Mouse (Mus musculus): ENCODE results near the gene Krt33b. TPM values are rescaled to one million over a fixed set of nuclear protein-coding genes. Genes with fewer than 3 reads are reported as not detected.

Gene Krt33b
- polyA plus RNA-seq, 1 experiment from 2014 or later: 0.09 TPM

DNA sequence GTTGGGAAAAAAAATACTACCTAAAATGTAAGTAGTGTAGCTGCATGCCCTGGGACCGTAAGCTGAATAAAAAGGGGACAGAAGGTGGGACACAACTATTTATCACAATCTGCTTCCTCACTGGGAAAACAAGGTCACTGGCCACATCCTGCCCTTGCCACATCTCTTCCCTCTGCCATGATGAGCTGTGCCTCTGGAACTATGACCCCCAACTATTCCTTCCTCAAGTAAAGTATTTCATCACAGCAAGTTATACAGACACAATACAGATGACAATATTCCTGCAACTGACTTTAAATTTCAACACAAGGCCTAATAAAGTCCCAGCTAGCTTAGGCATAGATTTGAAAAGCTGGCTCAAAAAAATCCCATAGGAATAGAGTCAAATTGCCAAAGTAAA, 10.2 kb downstream of the Krt33b start:
- no peak for ATAC-seq
- Histone ChIP-seq H3K4me1 (replicated peaks) (no peaks in the 10 kb centered on the region), H3K4me3 (replicated peaks) (no peak overlapping the region), H3K27ac (no peak overlapping the region), H3K9me3 (no peaks in the 10 kb centered on the region), H3K9ac (no peak overlapping the region), H3K4me2 (replicated peaks) (no peak overlapping the region), H3K27me3 (replicated peaks) (no peaks in the 10 kb centered on the region), H3K36me3 (no peaks in the 10 kb centered on the region)
- 82% methylated on average over 1 of the region's 1 CpGs for WGBS

- H3K4me3 ChIP-seq (replicated peaks): no peak within 1 kb of the TSS
- no peak for ATAC-seq
- 71% methylated on average over 4 of the region's 4 CpGs for WGBS
- H3K27ac ChIP-seq: no peak within 1 kb of the TSS
- no peaks in the 10 kb centered on the region for H3K9me3 ChIP-seq
- H3K4me2 ChIP-seq (replicated peaks): no peak within 1 kb of the TSS
- no peaks in the 10 kb centered on the region for H3K36me3 ChIP-seq
- no peaks in the 10 kb centered on the region for H3K4me1 ChIP-seq (replicated peaks)
- H3K9ac ChIP-seq: no peak within 1 kb of the TSS
- H3K27me3 ChIP-seq (replicated peaks): no peaks in the 10 kb centered on the region
These were observed 13.6 kb downstream of the Krt33b start, which contains the start of gene Krt33a for GRCm38 (mm10) chr11:100016112-100016511. Gene Krt33a (minus strand): TSS chr11:100016212.

DNA sequence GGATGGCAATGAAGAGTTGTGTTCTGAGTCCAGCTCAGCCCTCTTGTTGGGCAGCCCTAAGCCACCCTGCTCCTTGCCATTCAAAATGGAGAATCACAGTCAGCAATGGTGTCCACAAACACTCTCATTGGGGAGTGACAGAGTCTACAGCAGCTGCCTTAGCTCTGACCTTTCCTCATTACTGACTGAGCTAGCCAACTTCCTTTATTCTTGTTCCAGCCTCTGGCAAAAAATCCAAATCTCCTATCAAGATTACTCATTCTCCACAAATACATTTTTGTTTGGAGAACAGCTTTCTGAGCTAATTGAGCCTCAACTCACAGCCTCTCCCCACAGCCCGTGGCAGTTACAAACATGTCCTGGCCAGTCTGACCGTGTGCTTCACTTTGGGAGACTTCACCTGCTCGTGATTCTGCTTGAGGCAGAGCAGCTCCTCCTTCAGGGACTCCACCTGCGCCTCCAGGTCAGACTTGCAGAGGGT, 15.9 kb downstream of the Krt33b start:
- Histone ChIP-seq H3K4me1 (replicated peaks) (no peaks in the 10 kb centered on the region), H3K9me3 (no peaks in the 10 kb centered on the region), H3K36me3 (no peaks in the 10 kb centered on the region), H3K4me3 (replicated peaks) (no peak overlapping the region), H3K4me2 (replicated peaks) (no peak overlapping the region), H3K9ac (no peak overlapping the region), H3K27ac (no peak overlapping the region), H3K27me3 (replicated peaks) (no peaks in the 10 kb centered on the region)
- 46% methylated on average over 4 of the region's 4 CpGs for WGBS
- ATAC-seq: no peak

- Histone ChIP-seq H3K9me3 (no peaks in the 10 kb centered on the region), H3K27ac (no peak overlapping the region), H3K9ac (no peak overlapping the region), H3K27me3 (replicated peaks) (no peaks in the 10 kb centered on the region), H3K36me3 (no peaks in the 10 kb centered on the region), H3K4me2 (replicated peaks) (no peak overlapping the region), H3K4me3 (replicated peaks) (no peak overlapping the region), H3K4me1 (replicated peaks) (no peaks in the 10 kb centered on the region)
- no peak for ATAC-seq
- WGBS: 69% methylated on average over 5 of the region's 5 CpGs
These were observed 19.0 kb downstream of the Krt33b start for GRCm38 (mm10) chr11:100010682-100011081.

- Histone ChIP-seq H3K9me3 (no peaks in the 10 kb centered on the region), H3K4me3 (replicated peaks) (no peak overlapping the region), H3K27ac (no peak overlapping the region), H3K9ac (no peak overlapping the region), H3K27me3 (replicated peaks) (no peaks in the 10 kb centered on the region), H3K4me2 (replicated peaks) (no peak overlapping the region), H3K36me3 (no peaks in the 10 kb centered on the region), H3K4me1 (replicated peaks) (no peaks in the 10 kb centered on the region)
- ATAC-seq: no peak
- WGBS: 91% methylated on average over 5 of the region's 5 CpGs
These were observed 21.3 kb downstream of the Krt33b start for GRCm38 (mm10) chr11:100008336-100008735.

GRCm38 (mm10) chr11:100006624-100007023, 23.0 kb downstream of the Krt33b start:
- 60% methylated on average over 3 of the region's 3 CpGs for WGBS
- no peak overlapping the region for H3K4me3 ChIP-seq (replicated peaks)
- no peak for ATAC-seq
- no peak overlapping the region for H3K4me2 ChIP-seq (replicated peaks)
- H3K27ac ChIP-seq: no peak overlapping the region
- H3K27me3 ChIP-seq (replicated peaks): no peaks in the 10 kb centered on the region
- H3K9ac ChIP-seq: no peak overlapping the region
- no peaks in the 10 kb centered on the region for H3K36me3 ChIP-seq
- H3K4me1 ChIP-seq (replicated peaks): no peaks in the 10 kb centered on the region
- H3K9me3 ChIP-seq: no peaks in the 10 kb centered on the region

- Histone ChIP-seq H3K4me1 (replicated peaks) (no peaks in the 10 kb centered on the region), H3K27me3 (replicated peaks) (no peaks in the 10 kb centered on the region), H3K9ac (no peak overlapping the region), H3K4me2 (replicated peaks) (no peak overlapping the region), H3K36me3 (no peaks in the 10 kb centered on the region), H3K4me3 (replicated peaks) (no peak overlapping the region), H3K9me3 (no peaks in the 10 kb centered on the region), H3K27ac (no peak overlapping the region)
- no peak for ATAC-seq
- WGBS: 78% methylated on average over 8 of the region's 8 CpGs
These were observed 23.8 kb downstream of the Krt33b start for GRCm38 (mm10) chr11:100005905-100006304.

DNA sequence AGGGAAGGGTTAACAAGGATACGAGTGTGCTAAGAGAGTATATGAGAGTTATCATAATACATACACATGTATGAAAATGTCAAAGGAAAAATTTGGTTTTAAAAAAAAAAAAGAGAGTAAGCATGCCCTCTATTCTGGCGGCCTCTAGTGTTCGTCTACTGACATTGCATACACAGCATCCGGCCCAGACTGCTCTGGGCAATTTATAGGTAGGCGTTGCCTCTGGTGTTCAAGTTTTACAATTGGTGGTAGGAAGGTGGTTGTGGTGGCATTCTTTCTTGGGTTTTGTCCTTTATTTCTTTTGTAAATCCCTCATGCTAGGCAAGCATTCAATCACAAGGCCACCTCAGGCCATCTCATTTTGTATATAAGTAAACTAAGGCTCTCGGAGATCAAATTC, 24.8 kb downstream of the Krt33b start:
- Histone ChIP-seq H3K4me1 (replicated peaks) (no peaks in the 10 kb centered on the region), H3K27ac (no peak overlapping the region), H3K36me3 (no peaks in the 10 kb centered on the region), H3K9me3 (no peaks in the 10 kb centered on the region), H3K4me2 (replicated peaks) (no peak overlapping the region), H3K27me3 (replicated peaks) (no peaks in the 10 kb centered on the region), H3K9ac (no peak overlapping the region), H3K4me3 (replicated peaks) (no peak overlapping the region)
- no peak for ATAC-seq
- WGBS: 21% methylated on average over 6 of the region's 6 CpGs

DNA sequence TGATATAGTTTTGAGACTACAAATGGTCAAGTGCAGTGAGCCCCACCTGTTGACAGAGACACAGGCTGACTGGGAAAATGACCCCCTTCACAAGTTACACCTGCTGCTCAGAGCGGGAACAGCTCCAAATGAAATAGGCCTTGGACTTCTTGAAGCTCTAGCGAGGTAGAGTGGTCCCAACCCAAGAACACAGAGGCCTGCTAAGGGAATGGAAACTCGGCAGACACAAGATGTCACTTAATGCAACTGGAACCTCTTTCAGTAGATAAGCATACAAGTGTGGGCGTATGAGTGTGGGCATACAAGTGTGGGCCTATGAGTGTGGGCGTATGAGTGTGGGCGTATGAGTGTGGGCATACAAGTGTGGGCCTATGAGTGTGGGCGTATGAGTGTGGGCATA, 30.6 kb downstream of the Krt33b start:
- Histone ChIP-seq H3K27me3 (replicated peaks) (0 out of 2 replicates have a peak, but pooled peaks cover 3% of the 10 kb centered on the region), H3K9me3 (no peaks in the 10 kb centered on the region), H3K9ac (no peak overlapping the region), H3K4me2 (replicated peaks) (no peak overlapping the region), H3K36me3 (no peaks in the 10 kb centered on the region), H3K4me1 (replicated peaks) (no peaks in the 10 kb centered on the region), H3K27ac (no peak overlapping the region), H3K4me3 (replicated peaks) (no peak overlapping the region)
- ATAC-seq: no peak
- 91% methylated on average over 7 of the region's 7 CpGs for WGBS

DNA sequence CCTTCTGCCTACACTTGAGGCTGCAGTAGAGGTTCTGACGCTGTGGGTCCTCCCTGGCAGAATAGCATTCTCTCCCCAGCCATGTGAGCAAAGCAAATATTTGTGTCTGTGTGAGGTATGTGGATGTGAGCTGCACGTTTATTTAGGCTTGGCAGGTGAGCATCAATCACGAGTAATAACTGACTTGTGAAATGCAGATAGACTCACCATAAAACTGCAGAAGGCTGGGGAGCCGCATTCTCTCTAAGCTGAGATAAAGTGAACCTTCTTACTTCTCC, 35.3 kb downstream of the Krt33b start:
- Histone ChIP-seq H3K27ac (no peak overlapping the region), H3K4me2 (replicated peaks) (no peak overlapping the region), H3K36me3 (no peaks in the 10 kb centered on the region), H3K9ac (no peak overlapping the region), H3K4me3 (replicated peaks) (no peak overlapping the region), H3K27me3 (replicated peaks) (0 out of 2 replicates have a peak, but pooled peaks cover 3% of the 10 kb centered on the region), H3K9me3 (no peaks in the 10 kb centered on the region), H3K4me1 (replicated peaks) (no peaks in the 10 kb centered on the region)
- 25% methylated on average over 4 of the region's 4 CpGs for WGBS
- ATAC-seq: no peak

DNA sequence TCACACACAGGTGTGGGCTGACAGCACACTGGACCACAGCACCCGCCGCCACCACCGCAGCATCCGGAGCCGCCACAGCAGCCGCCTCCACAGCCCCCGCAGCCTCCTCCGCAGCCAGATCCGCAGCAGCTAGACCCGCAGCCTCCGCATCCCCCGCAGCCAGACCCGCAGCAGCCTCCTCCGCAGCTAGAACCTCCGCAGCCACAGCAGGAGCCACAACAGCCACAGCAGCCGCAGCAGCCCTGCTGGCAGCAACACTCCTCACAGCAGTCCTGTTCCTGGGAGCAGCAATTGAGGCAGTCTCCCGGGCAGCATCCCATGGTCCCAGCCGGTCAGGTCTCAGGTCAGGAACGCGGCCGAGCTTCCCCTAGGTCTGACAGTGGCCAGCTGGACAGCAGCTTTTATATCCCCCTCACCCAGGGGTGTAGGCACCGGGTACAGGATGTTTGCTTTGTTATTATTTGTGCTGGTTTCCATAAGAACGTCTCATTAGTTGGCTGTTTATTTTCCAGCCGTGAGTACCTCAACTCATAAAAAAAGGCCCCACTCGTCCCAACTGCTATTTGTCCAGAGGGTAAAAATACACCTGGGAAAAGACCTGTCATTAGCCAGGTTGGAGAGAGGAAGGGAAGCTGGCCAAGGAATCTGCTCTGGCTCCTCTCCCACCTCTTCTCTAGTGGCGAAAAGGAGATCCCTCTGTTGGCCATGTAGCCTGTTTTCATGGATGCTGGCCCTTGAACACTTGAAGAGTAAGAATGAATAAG, 35.9 kb downstream of the Krt33b start, which contains the start of gene Krtap17-1:
Gene Krtap17-1 (minus strand): TSS at position 375 of the 764 bp plus-strand sequence.
- Histone ChIP-seq H3K4me1 (replicated peaks) (no peaks in the 10 kb centered on the region), H3K9me3 (no peaks in the 10 kb centered on the region), H3K27ac (no peak within 1 kb of the TSS), H3K36me3 (no peaks in the 10 kb centered on the region), H3K4me3 (replicated peaks) (no peak within 1 kb of the TSS), H3K9ac (no peak within 1 kb of the TSS), H3K27me3 (replicated peaks) (0 out of 2 replicates have a peak, but pooled peaks cover 3% of the 10 kb centered on the region), H3K4me2 (replicated peaks) (peak within 1 kb of the TSS; percentile 17; the same call in 1 of the 2 replicates)
- ATAC-seq: no peak
- WGBS: 12% methylated on average over 26 of the region's 26 CpGs

- Histone ChIP-seq H3K4me1 (replicated peaks) (no peaks in the 10 kb centered on the region), H3K9ac (no peak overlapping the region), H3K36me3 (no peaks in the 10 kb centered on the region), H3K9me3 (no peaks in the 10 kb centered on the region), H3K4me2 (replicated peaks) (no peak overlapping the region), H3K27me3 (replicated peaks) (0 out of 2 replicates have a peak, but pooled peaks cover 3% of the 10 kb centered on the region), H3K4me3 (replicated peaks) (no peak overlapping the region), H3K27ac (no peak overlapping the region)
- ATAC-seq: no peak
- WGBS: 71% methylated on average over 3 of the region's 3 CpGs
These were observed 39.1 kb downstream of the Krt33b start for GRCm38 (mm10) chr11:99990571-99990970.

DNA sequence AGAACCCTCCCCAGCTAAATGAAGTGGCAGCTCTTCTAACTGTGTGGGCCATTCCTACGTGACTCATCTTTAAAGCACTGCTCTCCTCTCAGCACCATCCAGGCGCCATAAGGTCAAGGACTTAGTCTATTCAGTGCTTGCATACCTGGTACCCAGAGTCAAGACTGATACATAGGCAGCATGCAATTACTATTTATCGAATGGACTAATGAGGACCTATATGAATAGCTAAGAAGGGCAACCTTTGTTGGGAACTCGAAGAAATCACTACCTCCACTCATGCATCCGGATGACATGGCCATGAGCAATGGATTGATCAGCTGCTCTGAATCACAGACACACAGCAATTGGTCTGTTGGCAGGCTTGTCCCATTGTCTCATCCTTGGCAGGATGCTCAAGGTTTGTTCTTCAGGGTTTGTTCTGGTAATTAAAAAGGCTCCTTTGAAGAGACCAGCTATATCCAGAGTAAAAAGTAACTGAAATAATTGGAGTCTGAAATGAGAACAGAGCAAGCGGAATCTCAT, 39.7 kb downstream of the Krt33b start:
- ATAC-seq: no peak

More for the DNA sequence above, 39.7 kb downstream of the Krt33b start:
- no peak overlapping the region for H3K4me3 ChIP-seq (replicated peaks)
- no peaks in the 10 kb centered on the region for H3K4me1 ChIP-seq (replicated peaks)
- no peak overlapping the region for H3K27ac ChIP-seq
- H3K9me3 ChIP-seq: no peaks in the 10 kb centered on the region
- no peak overlapping the region for H3K4me2 ChIP-seq (replicated peaks)
- no peak overlapping the region for H3K9ac ChIP-seq
- 0 out of 2 replicates have a peak, but pooled peaks cover 3% of the 10 kb centered on the region for H3K27me3 ChIP-seq (replicated peaks)
- H3K36me3 ChIP-seq: no peaks in the 10 kb centered on the region
- 84% methylated on average over 6 of the region's 6 CpGs for WGBS

All from intestine, embryonic 15.5 days (tissue).